Mouse (Mus musculus) embryo, embryonic 11.5 days (tissue): ENCODE measurements around the gene Hapln2.

Source experiments
- DNase-seq: peaks from one replicate; pipeline ENCODE4 v3.0.0-alpha.2; 2012; ENCODE audit warnings: low read depth, low spot score

Hapln2 gene

DNA sequence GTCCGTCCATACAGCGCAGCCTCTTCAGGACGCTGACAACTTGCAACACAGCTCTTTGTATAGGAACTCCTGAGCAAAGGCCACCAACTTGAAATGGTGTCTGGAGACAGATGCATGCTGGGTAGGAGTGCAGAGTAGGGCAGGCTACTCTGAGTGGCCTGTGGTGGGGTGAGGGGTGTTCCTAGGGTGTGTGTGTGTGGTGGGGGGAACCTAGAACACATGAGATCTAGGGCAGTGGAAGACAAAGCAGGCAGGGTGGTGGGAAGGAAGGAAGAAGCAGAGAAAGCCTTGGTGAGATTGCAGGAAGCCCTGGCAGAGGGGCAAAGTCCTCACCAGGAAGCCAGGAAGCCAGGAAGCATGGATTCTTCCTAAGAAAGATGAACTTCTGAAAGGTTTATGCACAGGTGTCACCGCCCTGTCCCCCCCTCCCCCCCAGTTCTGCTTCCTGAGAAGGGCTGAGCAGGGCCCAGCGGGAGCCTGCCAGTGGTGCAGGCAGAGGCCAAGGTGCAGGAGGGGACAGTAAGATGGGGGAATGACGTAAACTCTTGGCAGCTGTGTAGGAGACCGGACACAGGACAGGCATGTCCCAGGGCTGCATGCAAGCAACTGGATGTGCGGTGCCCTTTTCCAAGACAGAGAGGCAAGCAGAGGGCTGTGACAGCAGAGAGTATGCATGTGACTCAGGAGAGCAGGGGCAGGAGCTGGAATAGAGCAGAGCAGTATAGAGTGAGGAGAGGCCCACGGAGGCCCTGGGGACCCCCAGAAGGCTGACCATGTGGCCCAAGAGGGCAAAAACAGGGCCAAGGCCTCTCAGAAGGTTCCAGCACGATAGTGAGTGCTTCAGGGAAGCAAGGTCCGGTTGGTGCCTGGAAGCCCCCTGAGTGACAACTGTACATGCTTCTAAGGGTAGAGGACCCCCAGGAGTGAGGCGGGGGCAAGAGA lies 45.2 kb downstream of the Hapln2 start:
- DNase-seq: no peak

- no peak for DNase-seq
Observed at GRCm38 (mm10) chr3:87981214-87981760, 46.1 kb downstream of the Hapln2 start.

GRCm38 (mm10) chr3:87980728-87981127 lies 46.7 kb downstream of the Hapln2 start:
- DNase-seq: no peak

DNA sequence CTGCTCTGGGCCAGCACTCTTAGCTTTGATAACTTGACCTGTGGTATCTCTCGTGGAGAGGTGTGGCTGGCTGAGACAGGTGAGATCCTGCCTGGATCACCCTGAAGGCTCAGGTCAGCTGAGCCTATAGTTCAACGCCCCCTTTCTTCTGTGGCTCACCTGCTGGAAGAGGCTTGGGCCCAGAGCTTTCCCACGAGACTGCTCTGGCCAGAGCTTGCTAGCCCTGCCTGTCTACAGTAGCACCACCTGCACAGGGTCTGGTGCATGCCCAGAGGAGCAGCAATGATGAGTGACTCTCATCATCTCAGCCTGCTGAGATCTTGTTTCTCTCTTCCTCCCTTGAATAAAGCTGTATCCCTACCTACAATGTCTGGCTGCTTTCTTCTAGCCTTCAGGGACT lies 47.3 kb downstream of the Hapln2 start:
- no peak for DNase-seq

- DNase-seq: no peak
Observed at GRCm38 (mm10) chr3:87979493-87979892, 47.9 kb downstream of the Hapln2 start.

GRCm38 (mm10) chr3:87974381-87974987 lies 52.9 kb downstream of the Hapln2 start:
- no peak for DNase-seq

GRCm38 (mm10) chr3:87973593-87974380 lies 53.6 kb downstream of the Hapln2 start:
- DNase-seq: no peak

- DNase-seq: no peak
Observed at GRCm38 (mm10) chr3:87972776-87973175, 54.6 kb downstream of the Hapln2 start.

DNA sequence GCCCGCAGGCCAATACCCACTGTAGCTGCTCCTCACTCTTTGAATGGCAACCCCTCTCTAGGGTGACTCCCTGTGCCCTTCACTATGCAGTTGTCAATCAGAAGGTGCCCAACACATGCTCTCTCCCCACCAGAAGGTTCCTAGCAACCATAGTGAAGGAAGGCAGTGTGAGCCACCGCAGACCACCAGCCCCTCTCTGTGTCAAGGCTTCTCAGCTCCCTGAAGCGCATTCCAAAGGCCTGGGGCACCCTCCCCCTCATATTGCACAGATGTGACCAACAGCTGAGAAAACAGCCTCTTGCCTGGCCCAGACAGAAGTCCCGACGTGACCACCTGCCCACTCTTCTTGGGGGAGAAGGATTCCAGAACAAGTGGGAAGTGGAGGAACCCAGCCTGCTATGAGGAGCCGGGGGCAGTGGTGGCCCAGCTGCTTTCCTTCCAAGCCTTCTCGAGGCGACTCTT lies 55.1 kb downstream of the Hapln2 start:
- DNase-seq: no peak
